Mouse (Mus musculus): ENCODE measurements around the gene Sept9.

- TF ChIP-seq USF1 (IDR thresholded peaks at IDR 0.05; ENCODE audit: low read depth) = peak; percentile 86
- no peak for TF ChIP-seq POLR2A (IDR thresholded peaks at IDR 0.05; ENCODE audit: insufficient read length, low read depth)
- no peak for TF ChIP-seq MAX (IDR thresholded peaks at IDR 0.05; ENCODE audit: low read depth)
- no peak for TF ChIP-seq SRF (IDR thresholded peaks at IDR 0.05; ENCODE audit: control insufficient read depth, insufficient read length, low read depth)
- no peak for TF ChIP-seq TCF12 (IDR thresholded peaks at IDR 0.05; ENCODE audit: insufficient read depth, poor library complexity, severe bottlenecking)
- TF ChIP-seq MYOD1 (IDR thresholded peaks at IDR 0.05; ENCODE audit: control insufficient read depth in 1 of 3, insufficient read length in 2 of 3, low read depth in 2 of 3) = no peak
- no peak for TF ChIP-seq POLR2AphosphoS2 (IDR thresholded peaks at IDR 0.05; ENCODE audit: insufficient read length, low read depth)
- no peak for TF ChIP-seq CEBPB (IDR thresholded peaks at IDR 0.05; ENCODE audit: insufficient read depth, poor library complexity, severe bottlenecking)
- no peak for TF ChIP-seq MYOG (IDR thresholded peaks at IDR 0.05; ENCODE audit: control insufficient read depth in 1 of 3, insufficient read depth in 1 of 3, insufficient read length in 2 of 3, low read depth in 2 of 3)
Observed at GRCm38 (mm10) chr11:117183299-117183698, 16.2 kb upstream of the Sept9 start.
